Mouse (Mus musculus) hindbrain, postnatal 0 days (tissue): ENCODE results near the gene Lrrc8b. TPM values are rescaled to one million over a fixed set of nuclear protein-coding genes. Genes with fewer than 3 reads are reported as not detected.

Experiments used
- ATAC-seq: fragments of 200-750 bp; cut with Nextera tagmentation; 2 replicates; pipeline ENCODE4 v1.8.0; 2017; ENCODE audit warnings: mild to moderate bottlenecking, moderate TSS enrichment, moderate library complexity
- DNase-seq: peaks from one replicate; pipeline ENCODE4 v3.0.0-alpha.2; 2015; ENCODE audit warnings: low spot score
- H3K27ac ChIP-seq: fragments of 300-500 bp; sonication (generic); 2 replicates; pipeline ENCODE4 v1.5.1; 2014; ENCODE audit warnings: mild to moderate bottlenecking
- H3K27me3 ChIP-seq: fragments of 300-500 bp; sonication (generic); 2 replicates; pipeline ENCODE4 v1.6.1; 2014; ENCODE audit warnings: low read length, mixed read lengths; ENCODE audit not compliant: insufficient read depth
- H3K36me3 ChIP-seq: fragments of 300-500 bp; sonication (generic); 2 replicates; pipeline ENCODE4 v1.6.1; 2014; ENCODE audit warnings: low read length, mixed read lengths; ENCODE audit not compliant: insufficient read depth
- H3K4me1 ChIP-seq: fragments of 300-500 bp; sonication (generic); 2 replicates; pipeline ENCODE4 v1.6.1; 2014; ENCODE audit warnings: antibody characterized with exemption, low read length, mixed read lengths; ENCODE audit not compliant: insufficient read depth
- H3K4me2 ChIP-seq: fragments of 300-500 bp; sonication (generic); 2 replicates; pipeline ENCODE4 v1.6.1; 2014; ENCODE audit warnings: low read depth, mild to moderate bottlenecking, low read length, moderate library complexity, mixed read lengths
- H3K4me3 ChIP-seq: fragments of 300-500 bp; sonication (generic); 2 replicates; pipeline ENCODE4 v1.5.1; 2014; ENCODE audit warnings: low read length
- H3K9ac ChIP-seq: fragments of 300-500 bp; sonication (generic); replicated peaks from 2 replicates; pipeline ENCODE4 v1.6.1; 2014; ENCODE audit warnings: mild to moderate bottlenecking, low read length, moderate library complexity, mixed read lengths
- H3K9me3 ChIP-seq: fragments of 300-500 bp; sonication (generic); 2 replicates; pipeline ENCODE4 v1.6.1; 2016; ENCODE audit warnings: low read length, mixed read lengths
- CTCF ChIP-seq: IDR thresholded peaks from 2 replicates; pipeline ENCODE4 v1.5.1; 2016; ENCODE audit warnings: antibody characterized with exemption, control low read depth, low read depth
- WGBS: fragments of 180-500 bp; shearing (Covaris S2); extraction: QIAGEN DNeasy Blood & Tissue Kit; methylation state at CpG from one replicate; pipeline ENCODE4 v1.1.7; 2014; 5-methylcytosine and 5-hydroxymethylcytosine counted together
- polyA plus RNA-seq: library from polyadenylated mRNA; unstranded; fragments of >200 nt; fragmentation: Nextera tagmentation; extraction: Ambion mirVana; gene quantifications from 2 replicates; pipeline ENCODE4 v1.2.1, GENCODE M21; 2015
- total RNA-seq: library from RNA; depleted of rRNA; stranded (reverse); fragments of >200 nt; gene quantifications from 2 replicates; pipeline ENCODE4 v1.2.3, GENCODE M21; 2014; rRNA removed

Lrrc8b gene
- total and polyA plus RNA-seq, 2 experiments from 2014 or later, result 17.3 to 48.4 TPM

GRCm38 (mm10) chr5:105526766-105527165 lies 111.2 kb downstream of the Lrrc8b start:
- no peak for TF ChIP-seq CTCF
- H3K9me3 ChIP-seq, result no peaks in the 10 kb centered on the region
- WGBS, result 94% methylated on average over 9 of the region's 9 CpGs
- H3K36me3 ChIP-seq, result no peaks in the 10 kb centered on the region
- no peak overlapping the region for H3K4me2 ChIP-seq
- no peak overlapping the region for H3K4me3 ChIP-seq
- H3K27me3 ChIP-seq, result no peaks in the 10 kb centered on the region
- DNase-seq (no peak), ATAC-seq (no peak)
- H3K4me1 ChIP-seq, result no peaks in the 10 kb centered on the region
- H3K9ac ChIP-seq, result no peak overlapping the region
- H3K27ac ChIP-seq, result no peak overlapping the region

GRCm38 (mm10) chr5:105527477-105528331 lies 112.1 kb downstream of the Lrrc8b start:
- 90% methylated on average over 23 of the region's 23 CpGs for WGBS
- no peak for ATAC-seq
- H3K9ac ChIP-seq, result no peak overlapping the region

GRCm38 (mm10) chr5:105530576-105530975 lies 115.0 kb downstream of the Lrrc8b start:
- ATAC-seq, result no peak
- H3K4me1 ChIP-seq, result no peaks in the 10 kb centered on the region
- 63% methylated on average over 6 of the region's 6 CpGs for WGBS

More at GRCm38 (mm10) chr5:105527477-105528331, 112.1 kb downstream of the Lrrc8b start:
- Histone ChIP-seq H3K4me2 (no peak overlapping the region), H3K4me1 (no peaks in the 10 kb centered on the region), H3K27me3 (no peaks in the 10 kb centered on the region), H3K4me3 (no peak overlapping the region), H3K36me3 (no peaks in the 10 kb centered on the region), H3K9me3 (no peaks in the 10 kb centered on the region), H3K27ac (no peak overlapping the region)
- TF ChIP-seq CTCF, result no peak
- no peak for DNase-seq

GRCm38 (mm10) chr5:105535186-105535585 lies 119.6 kb downstream of the Lrrc8b start:
- 94% methylated on average over 3 of the region's 3 CpGs for WGBS
- H3K4me2 ChIP-seq, result no peak overlapping the region
- TF ChIP-seq CTCF, result no peak
- no peak overlapping the region for H3K4me3 ChIP-seq
- H3K9me3 ChIP-seq, result no peaks in the 10 kb centered on the region
- no peaks in the 10 kb centered on the region for H3K27me3 ChIP-seq
- ATAC-seq (no peak), DNase-seq (no peak)
- no peaks in the 10 kb centered on the region for H3K36me3 ChIP-seq
- H3K27ac ChIP-seq, result no peak overlapping the region
- no peaks in the 10 kb centered on the region for H3K4me1 ChIP-seq
- no peak overlapping the region for H3K9ac ChIP-seq

More at GRCm38 (mm10) chr5:105530576-105530975, 115.0 kb downstream of the Lrrc8b start:
- Histone ChIP-seq H3K27ac (no peak overlapping the region), H3K9ac (no peak overlapping the region), H3K4me2 (no peak overlapping the region), H3K9me3 (no peaks in the 10 kb centered on the region), H3K27me3 (no peaks in the 10 kb centered on the region), H3K36me3 (no peaks in the 10 kb centered on the region), H3K4me3 (no peak overlapping the region)
- DNase-seq, result no peak
- TF ChIP-seq CTCF, result no peak

- H3K27me3 ChIP-seq, result no peaks in the 10 kb centered on the region
- no peaks in the 10 kb centered on the region for H3K36me3 ChIP-seq
- TF ChIP-seq CTCF, result no peak
- no peak overlapping the region for H3K9ac ChIP-seq
- ATAC-seq (no peak), DNase-seq (no peak)
- H3K4me1 ChIP-seq, result no peaks in the 10 kb centered on the region
- WGBS, result 83% methylated on average over 2 of the region's 2 CpGs
- H3K4me3 ChIP-seq, result no peak overlapping the region
- no peak overlapping the region for H3K4me2 ChIP-seq
- H3K27ac ChIP-seq, result no peak overlapping the region
- H3K9me3 ChIP-seq, result no peaks in the 10 kb centered on the region
These were observed 120.6 kb downstream of the Lrrc8b start for GRCm38 (mm10) chr5:105536172-105536571.

- no peak for ATAC-seq
- Histone ChIP-seq H3K9ac (no peak overlapping the region), H3K27me3 (no peaks in the 10 kb centered on the region), H3K4me1 (no peaks in the 10 kb centered on the region), H3K4me3 (no peak overlapping the region), H3K9me3 (no peaks in the 10 kb centered on the region), H3K36me3 (no peaks in the 10 kb centered on the region), H3K4me2 (no peak overlapping the region), H3K27ac (no peak overlapping the region)
- WGBS, result 63% methylated on average over 11 of the region's 11 CpGs
- TF ChIP-seq CTCF, result no peak
- DNase-seq, result no peak
These were observed 121.6 kb downstream of the Lrrc8b start for GRCm38 (mm10) chr5:105537101-105537723.

Other genes with a start within 250 kb of the Lrrc8b start
- 1.6 and 1.9 TPM in 2 replicates for gene Gbp10, start 176.2 kb upstream of the Lrrc8b start, total RNA-seq
- gene Gbp10, start 176.2 kb upstream of the Lrrc8b start, polyA plus RNA-seq, result 0.55 and 0.61 TPM in 2 replicates
- 0.47 TPM in 1 of 2 replicates, not detected in the other for gene Gm43302, start 122.1 kb upstream of the Lrrc8b start, total RNA-seq
- gene Gm43302, start 122.1 kb upstream of the Lrrc8b start, polyA plus RNA-seq, result not detected in 2 replicates
- gene Gbp6, start 122.1 kb upstream of the Lrrc8b start, total RNA-seq, result 2.3 and 3.9 TPM in 2 replicates
- gene Gbp6, start 122.1 kb upstream of the Lrrc8b start, polyA plus RNA-seq, result 2.1 and 3.0 TPM in 2 replicates
- gene Lrrc8c, start 103.6 kb downstream of the Lrrc8b start, total RNA-seq, result 11.0 and 11.6 TPM in 2 replicates
- gene Lrrc8c, start 103.6 kb downstream of the Lrrc8b start, polyA plus RNA-seq, result 10.7 and 11.6 TPM in 2 replicates